Mouse (Mus musculus): ENCODE data around the gene Hist1h4b.

Gene Hist1h4b

DNA sequence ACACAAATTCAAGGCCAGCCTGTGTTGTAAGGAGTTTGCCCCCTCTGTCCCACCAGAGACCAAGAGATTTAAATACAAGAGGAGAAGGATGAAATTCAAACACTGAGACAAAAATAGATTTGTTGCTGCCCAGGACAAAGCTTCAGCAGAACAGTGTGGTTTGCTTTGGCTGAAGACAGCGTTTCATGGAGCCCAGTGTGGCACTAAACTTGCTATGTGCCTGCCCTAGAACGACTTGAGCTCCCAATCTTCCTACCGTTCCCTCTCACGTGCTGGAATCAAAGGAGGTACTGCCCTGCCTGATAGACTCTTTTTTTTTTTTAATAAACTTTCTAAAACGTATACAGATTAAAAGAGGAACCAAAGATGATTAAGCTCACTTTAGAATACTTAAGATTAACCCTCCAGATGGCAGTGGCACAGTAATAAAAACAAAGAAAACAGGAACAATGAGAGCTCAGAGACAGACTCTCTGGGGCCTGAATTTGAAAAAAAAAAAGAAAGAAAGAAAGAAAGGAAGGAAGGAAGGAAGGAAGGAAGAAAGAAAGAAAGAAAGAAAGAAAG is 12.1 kb downstream of the Hist1h4b start:
- in situ Hi-C loops (cut with MboI, MseI), result loop anchor here (25.0 kb wide), 2 partner anchors 843 to 1018 kb away; no protein-coding TSS in a partner anchor

DNA sequence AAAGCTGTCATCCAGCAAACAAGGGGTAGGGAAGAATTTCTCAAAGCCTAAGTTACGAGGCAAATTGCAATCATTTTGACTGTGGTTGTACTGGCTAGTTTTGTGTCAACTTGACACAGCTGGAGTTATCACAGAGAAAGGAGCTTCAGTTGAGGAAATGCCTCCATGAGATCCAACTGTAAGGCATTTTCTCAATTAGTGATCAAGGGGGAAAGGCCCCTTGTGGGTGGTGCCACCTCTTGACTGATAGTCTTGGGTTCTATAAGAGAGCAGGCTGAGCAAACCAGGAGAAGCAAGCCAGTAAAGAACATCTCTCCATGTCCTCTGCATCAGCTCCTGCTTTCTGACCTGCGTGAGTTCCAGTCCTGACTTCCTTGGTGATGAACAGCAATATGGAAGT is 12.8 kb downstream of the Hist1h4b start, which contains the start of gene Trim38:
Gene Trim38 (plus strand): TSS at position 301 of the 400 bp plus-strand sequence.
- in situ Hi-C loops (cut with MboI, MseI), result loop anchor here (25.0 kb wide), 2 partner anchors 843 to 1018 kb away; no protein-coding TSS in a partner anchor

DNA sequence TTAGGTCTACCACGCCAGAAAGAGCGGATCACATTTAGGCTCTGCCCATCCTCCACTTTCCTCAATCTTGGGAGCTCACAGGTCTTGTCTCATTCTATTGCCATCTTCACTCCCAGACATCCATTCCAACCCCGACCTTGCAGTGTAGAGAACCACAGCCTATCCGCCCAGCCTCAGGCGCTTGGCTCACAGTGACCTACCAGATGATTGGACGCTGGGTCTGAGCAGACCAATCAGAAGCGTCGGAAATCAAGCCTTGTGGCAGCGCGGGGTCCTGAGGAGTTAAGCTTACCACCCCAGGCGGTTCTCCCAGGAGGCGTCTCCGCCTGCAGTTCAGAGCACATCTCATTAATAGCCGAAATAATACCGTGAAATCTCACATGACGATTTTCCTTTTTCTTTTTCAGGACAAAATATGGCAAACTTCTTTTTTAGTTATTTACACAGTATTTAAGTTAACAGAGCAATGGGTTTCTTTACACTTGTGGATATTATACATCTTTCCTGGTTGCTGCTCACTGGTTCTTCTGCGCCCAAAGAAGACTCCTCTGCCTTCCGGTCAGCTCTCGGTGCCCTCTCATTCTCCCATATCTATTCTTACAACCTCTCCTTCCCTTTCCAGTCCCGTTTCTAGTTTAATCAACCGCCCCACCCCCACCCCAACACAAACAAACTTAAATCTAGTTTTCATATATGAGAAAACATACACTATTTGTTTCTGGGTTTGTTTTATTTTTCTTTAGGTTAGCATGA is 15.9 kb downstream of the Hist1h4b start:
- in situ Hi-C loops (cut with MboI, MseI), result loop anchor here (25.0 kb wide), 2 partner anchors 840 to 1015 kb away; no protein-coding TSS in a partner anchor

- in situ Hi-C loops (cut with MboI, MseI), result no loop called here
Observed at GRCm38 (mm10) chr13:23778339-23778738, 21.5 kb downstream of the Hist1h4b start.

- in situ Hi-C loops (cut with MboI, MseI), result no loop called here
Observed at GRCm38 (mm10) chr13:23779025-23779424, 22.2 kb downstream of the Hist1h4b start.

DNA sequence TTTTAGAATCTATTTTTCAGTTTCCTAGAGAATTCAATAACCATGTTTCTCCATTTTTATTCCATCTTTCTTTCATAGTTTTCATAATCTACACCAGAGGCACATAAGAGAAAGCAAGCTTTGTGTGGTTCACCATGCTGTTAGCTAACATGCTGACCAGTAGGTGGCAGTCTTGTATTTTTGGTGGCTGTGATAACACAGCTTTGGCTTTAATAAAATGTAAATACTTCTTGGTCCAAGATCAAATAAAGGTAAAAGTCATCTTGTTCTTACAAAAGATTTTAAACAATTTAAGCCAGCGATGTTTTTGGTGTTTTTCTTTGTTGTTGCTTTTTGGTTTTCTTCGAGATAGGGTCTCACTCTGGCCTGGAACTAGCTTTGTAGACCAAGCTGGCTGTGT is 35.7 kb downstream of the Hist1h4b start:
- in situ Hi-C loops (cut with MboI, MseI), result no loop called here

DNA sequence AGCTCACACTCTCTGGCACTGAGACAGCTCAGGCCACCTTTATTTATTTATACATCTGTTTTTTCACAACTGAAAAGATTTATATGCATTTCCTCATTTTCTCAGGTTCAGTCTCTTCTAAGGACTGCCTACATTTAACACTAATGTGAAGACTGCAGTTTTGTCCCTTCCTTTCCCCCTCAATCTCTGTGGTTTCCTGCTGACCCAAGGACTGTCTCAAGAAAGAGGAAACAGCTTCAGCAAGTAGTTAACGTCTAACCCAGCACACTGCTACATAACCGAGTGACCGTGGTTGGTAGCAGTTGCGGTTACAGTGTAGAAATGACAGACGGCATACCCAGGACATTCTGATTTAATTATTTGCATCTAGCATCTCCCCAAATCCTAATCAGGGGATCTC is 42.6 kb downstream of the Hist1h4b start:
- in situ Hi-C loops (cut with MboI, MseI), result no loop called here

DNA sequence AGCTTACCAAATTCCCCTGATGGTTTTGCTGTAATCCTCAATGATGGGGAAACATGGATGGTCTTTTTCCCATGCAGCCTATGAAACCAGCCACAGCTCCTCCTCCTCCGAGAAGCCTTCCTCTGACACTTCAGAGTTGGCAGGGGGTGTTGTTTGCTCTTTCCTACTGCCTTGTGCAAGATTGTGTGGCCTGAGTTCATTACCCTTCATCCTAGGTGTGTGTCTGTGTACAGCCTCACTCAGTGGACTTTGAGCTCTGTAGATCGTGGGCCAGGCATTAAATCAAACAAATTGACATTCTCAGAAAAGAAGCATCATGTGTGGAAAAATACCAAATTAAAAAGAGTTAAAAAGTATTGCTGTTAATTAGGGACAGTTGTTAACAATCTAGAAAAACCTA is 47.7 kb downstream of the Hist1h4b start:
- in situ Hi-C loops (cut with MboI, MseI), result no loop called here

DNA sequence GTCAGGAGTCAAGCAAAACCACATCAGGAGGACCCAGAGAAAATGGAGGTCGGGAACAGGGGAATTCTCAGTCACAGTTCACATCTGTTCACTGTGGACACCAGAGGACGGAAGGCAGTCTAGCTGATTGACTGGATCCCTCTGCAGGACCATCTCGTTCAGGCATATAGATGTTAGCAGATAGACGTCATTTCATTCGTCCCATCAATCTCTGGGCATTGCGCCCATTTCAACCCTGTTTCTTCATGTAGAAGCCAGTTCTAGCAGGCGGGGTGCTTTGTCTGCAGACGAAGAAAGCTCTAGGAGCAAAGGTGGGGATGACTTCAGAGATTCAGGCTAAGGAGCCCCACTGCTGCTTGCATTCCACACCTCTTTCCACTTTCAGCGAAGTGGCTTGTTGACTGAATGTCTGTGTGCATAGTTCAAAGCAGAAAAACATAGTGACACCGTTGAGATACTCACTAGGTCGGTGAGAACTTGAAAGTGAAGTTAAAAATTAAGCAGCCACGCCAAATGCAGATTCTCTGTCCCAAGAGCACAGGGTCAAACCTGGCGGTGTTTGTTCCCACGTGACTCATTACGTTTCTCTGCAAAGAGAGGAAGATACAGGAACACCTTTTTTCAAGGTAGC is 49.7 kb downstream of the Hist1h4b start, which contains the start of gene Slc17a2:
Gene Slc17a2 (plus strand): TSS at position 572 of the 631 bp plus-strand sequence.
- in situ Hi-C loops (cut with MboI, MseI), result no loop called here

All from regulatory T cell (primary cell).